Mouse (Mus musculus) CH12F3 (cell line): Measurements from ENCODE around the gene Mmd2.

Experiments used
- in situ Hi-C: fragments of 300-500 bp; cut with MboI; formaldehyde crosslinking; loops from 2 replicates; pipeline ENCODE4 v1.14.3; 2020; ENCODE audit warnings: low sequenced_read_pairs

Mmd2 gene

GRCm38 (mm10) chr5:142608259-142608988 lies at the start of gene Mmd2:
TSS of gene Mmd2 (minus strand) at chr5:142608800.
- in situ Hi-C loops, result no loop called here

- in situ Hi-C loops, result no loop called here
Measured at GRCm38 (mm10) chr5:142652266-142652665, 43.7 kb upstream of the Mmd2 start.

GRCm38 (mm10) chr5:142650794-142651497 lies 42.3 kb upstream of the Mmd2 start:
- in situ Hi-C loops, result no loop called here

GRCm38 (mm10) chr5:142650390-142650789 lies 41.8 kb upstream of the Mmd2 start:
- in situ Hi-C loops, result no loop called here

- in situ Hi-C loops, result no loop called here
Measured at GRCm38 (mm10) chr5:142649460-142650050, 41.0 kb upstream of the Mmd2 start.

- in situ Hi-C loops, result no loop called here
Measured at GRCm38 (mm10) chr5:142648162-142648561, 39.6 kb upstream of the Mmd2 start.

GRCm38 (mm10) chr5:142641331-142642051 lies 32.9 kb upstream of the Mmd2 start:
- in situ Hi-C loops, result no loop called here

GRCm38 (mm10) chr5:142640088-142640487 lies 31.5 kb upstream of the Mmd2 start:
- in situ Hi-C loops, result no loop called here

GRCm38 (mm10) chr5:142637823-142638222 lies 29.2 kb upstream of the Mmd2 start:
- in situ Hi-C loops, result no loop called here

GRCm38 (mm10) chr5:142630224-142630623 lies 21.6 kb upstream of the Mmd2 start:
- in situ Hi-C loops, result no loop called here

GRCm38 (mm10) chr5:142629663-142630025 lies 21.0 kb upstream of the Mmd2 start:
- in situ Hi-C loops, result no loop called here

- in situ Hi-C loops, result no loop called here
Measured at GRCm38 (mm10) chr5:142628726-142629662, 20.4 kb upstream of the Mmd2 start.

- in situ Hi-C loops, result no loop called here
Measured at GRCm38 (mm10) chr5:142627398-142627797, 18.8 kb upstream of the Mmd2 start, which contains the start of gene Wipi2. TSS of gene Wipi2 (plus strand) at chr5:142627698.

GRCm38 (mm10) chr5:142623080-142623479 lies 14.5 kb upstream of the Mmd2 start:
- in situ Hi-C loops, result no loop called here

GRCm38 (mm10) chr5:142622134-142622533 lies 13.5 kb upstream of the Mmd2 start:
- in situ Hi-C loops, result no loop called here

GRCm38 (mm10) chr5:142621421-142621820 lies 12.8 kb upstream of the Mmd2 start:
- in situ Hi-C loops, result no loop called here

- in situ Hi-C loops, result no loop called here
Measured at GRCm38 (mm10) chr5:142619866-142620265, 11.3 kb upstream of the Mmd2 start.

GRCm38 (mm10) chr5:142616326-142616725 lies 7.7 kb upstream of the Mmd2 start:
- in situ Hi-C loops, result no loop called here

GRCm38 (mm10) chr5:142615638-142616037 lies 7.0 kb upstream of the Mmd2 start:
- in situ Hi-C loops, result no loop called here

- in situ Hi-C loops, result no loop called here
Measured at GRCm38 (mm10) chr5:142614513-142614912, 5.9 kb upstream of the Mmd2 start.
